In genomic region chr11:84765125-84765524, GRCm38 (mm10) we compare ENCODE assay signal across 13 mouse cellular contexts. TPM values are rescaled to one million over a fixed set of nuclear protein-coding genes. Genes with fewer than 3 reads are reported as not detected.
A peak's percentile ranks its signal among the peaks of the same experiment; 100 is the strongest.
DNase-seq lines count a peak whose midpoint lies in the region; ATAC-seq lines count a peak whose summit lies in the region.
"Had no signal": no experiment of that assay in that cellular context is flagged by ENCODE, and none has a peak within 500 bp of the region (broad histone marks: within the 10 kb centered on the region; RNA-seq: fewer than 3 reads in every experiment).

No protein-coding gene starts in this region.

- H3K9me3 ChIP-seq in embryonic facial prominence, embryonic 12.5 days, result no peaks in the 10 kb centered on the region
- H3K9me3 ChIP-seq in neural tube, embryonic 12.5 days, result no peaks in the 10 kb centered on the region
- no peaks in the 10 kb centered on the region for H3K9me3 ChIP-seq in forebrain, embryonic 10.5 days
- H3K9me3 ChIP-seq: megakaryocyte, embryonic 14.5 days had no signal

- peaks cover 28% of the 10 kb centered on the region for H3K4me1 ChIP-seq in embryonic facial prominence, embryonic 12.5 days
- peaks cover 57% of the 10 kb centered on the region for H3K4me1 ChIP-seq in neural tube, embryonic 12.5 days
- H3K4me1 ChIP-seq in forebrain, embryonic 10.5 days, result peaks cover 57% of the 10 kb centered on the region

- H3K9ac ChIP-seq in embryonic facial prominence, embryonic 12.5 days, result no peak overlapping the region
- no peak overlapping the region for H3K9ac ChIP-seq in neural tube, embryonic 12.5 days
- H3K9ac ChIP-seq: lung, embryonic 14.5 days had no signal

- H3K27me3 ChIP-seq in embryonic facial prominence, embryonic 12.5 days, result peaks cover 33% of the 10 kb centered on the region
- peaks cover 6% of the 10 kb centered on the region; the same call in 1 of the 2 replicates for H3K27me3 ChIP-seq in neural tube, embryonic 12.5 days (replicated peaks)
- peaks cover 100% of the 10 kb centered on the region for H3K27me3 ChIP-seq in forebrain, embryonic 10.5 days (ENCODE audit: poor library complexity, severe bottlenecking)

- H3K4me2 ChIP-seq in embryonic facial prominence, embryonic 12.5 days (replicated peaks), result peak overlapping the region; percentile 43
- peak overlapping the region; percentile 46 for H3K4me2 ChIP-seq in neural tube, embryonic 12.5 days (replicated peaks)

- peak; percentile 5 for DNase-seq in kidney, adult 9 months
- no peak for DNase-seq in kidney, postnatal 4 days
- peak; percentile 20 for DNase-seq in heart, postnatal 4 days
- no peak for DNase-seq in Muller cell, postnatal 12 days (ENCODE audit: inconsistent ontology term)
- no peak for DNase-seq in forebrain, embryonic 10.5 days (ENCODE audit: extremely low spot score, low spot score)
- DNase-seq: B cell, adult 2 months; liver; spleen, adult 18-20 months had no signal

- H3K4me3 ChIP-seq in embryonic facial prominence, embryonic 12.5 days, result no peak overlapping the region
- H3K4me3 ChIP-seq in neural tube, embryonic 12.5 days, result no peak overlapping the region
- H3K4me3 ChIP-seq in forebrain, embryonic 10.5 days, result no peak overlapping the region
- H3K4me3 ChIP-seq: megakaryocyte, embryonic 14.5 days had no signal

- H3K27ac ChIP-seq in embryonic facial prominence, embryonic 12.5 days, result no peak overlapping the region
- 0 out of 2 replicates have a peak overlapping the region, but pooled peaks have one; percentile 2 for H3K27ac ChIP-seq in neural tube, embryonic 12.5 days
- H3K27ac ChIP-seq in forebrain, embryonic 10.5 days, result no peak overlapping the region

- H3K36me3 ChIP-seq in embryonic facial prominence, embryonic 12.5 days, result no peaks in the 10 kb centered on the region
- no peaks in the 10 kb centered on the region for H3K36me3 ChIP-seq in neural tube, embryonic 12.5 days
- no peaks in the 10 kb centered on the region for H3K36me3 ChIP-seq in forebrain, embryonic 10.5 days (replicated peaks)

- ATAC-seq in embryonic facial prominence, embryonic 12.5 days (ENCODE audit: insufficient number of reproducible peaks, insufficient read depth, low FRiP score, low TSS enrichment), result no peak
- no peak for ATAC-seq in neural tube, embryonic 12.5 days (ENCODE audit: low FRiP score, low read depth)
- no peak for ATAC-seq in CD4-positive, CD25-positive, alpha-beta regulatory T cell, adult 4 months

- WGBS in embryonic facial prominence, embryonic 12.5 days, result 7% methylated on average over 5 of the region's 5 CpGs
- WGBS in neural tube, embryonic 12.5 days, result 12% methylated on average over 5 of the region's 5 CpGs
- WGBS in forebrain, embryonic 10.5 days, result 7% methylated on average over 5 of the region's 5 CpGs

RNA-seq across cellular contexts. Expression of gene Mrm1, which starts 54.2 kb away (rescaled TPM):
- 8.1 and 8.8 TPM in 2 replicates for polyA plus RNA-seq in embryonic facial prominence, embryonic 12.5 days (2016; fragmentation: Nextera tagmentation; extraction: Ambion mirVana)
- total RNA-seq in heart, postnatal 4 days (2021), result 10 to 100 TPM; 11.9 to 12.8 TPM
- 8.9 and 10.5 TPM in 2 replicates for polyA plus RNA-seq in neural tube, embryonic 12.5 days (2016; fragmentation: Nextera tagmentation; extraction: Ambion mirVana)
- 10 to 100 TPM in 1 of 2 experiments, 1 to 10 TPM in 1; 6.8 to 12.1 TPM for polyA plus RNA-seq in CD4-positive, CD25-positive, alpha-beta regulatory T cell, adult 4 months (2017; shearing (Covaris generic))
- polyA plus RNA-seq in forebrain, embryonic 10.5 days (2016; fragmentation: Nextera tagmentation; extraction: Ambion mirVana), result 12.3 and 14.9 TPM in 2 replicates

Comparison
In these comparisons a context has a peak if more than half of its experiments do, and no peak if none do; other contexts are left out.
1. DNase-seq: peak in kidney, adult 9 months (single experiment) and heart, postnatal 4 days (single experiment); none in kidney, postnatal 4 days (0 of 2), Muller cell, postnatal 12 days (single experiment) and forebrain, embryonic 10.5 days (single experiment).